Mouse (Mus musculus): Measurements from ENCODE around the gene Gm17545. TPM values are rescaled to one million over a fixed set of nuclear protein-coding genes. Genes with fewer than 3 reads are reported as not detected.
"Not testable (repeated sequence)": the region's sequence is repeated elsewhere in the genome, so short reads cannot be mapped to it uniquely, and the experiment has no call there.

The Gm17545 gene
- polyA plus RNA-seq (2016; fragmentation: Nextera tagmentation; extraction: Ambion mirVana) = not detected in 2 replicates

DNA sequence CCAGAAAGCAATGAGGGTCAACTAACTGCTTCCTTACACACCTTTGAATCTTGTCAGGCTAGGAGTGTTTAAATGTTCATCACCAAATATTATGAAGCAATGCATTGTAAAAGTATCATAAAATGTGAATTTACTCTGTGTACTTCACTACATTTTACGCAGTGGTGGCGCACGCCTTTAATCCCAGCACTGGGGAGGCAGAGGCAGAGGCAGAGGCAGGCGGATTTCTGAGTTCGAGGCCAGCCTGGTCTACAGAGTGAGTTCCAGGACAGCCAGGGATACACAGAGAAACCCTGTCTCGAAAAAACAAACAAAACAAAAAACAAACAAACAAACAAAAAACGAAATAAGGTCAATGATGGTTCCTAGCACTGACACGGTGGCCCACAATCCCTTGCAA lies at the start of gene Gm17545:
Gene Gm17545, plus strand, starts transcription at position 301 of the 400 bp plus-strand sequence.
- not testable (repeated sequence) for H3K27ac ChIP-seq; H3K27me3 ChIP-seq; H3K4me2 ChIP-seq (replicated peaks); H3K4me3 ChIP-seq; H3K4me1 ChIP-seq; H3K9me3 ChIP-seq (replicated peaks); H3K9ac ChIP-seq; ATAC-seq (ENCODE audit: low FRiP score)
- peaks cover 84% of the 10 kb centered on the region for H3K36me3 ChIP-seq
- WGBS = 92% methylated on average over 8 of the region's 8 CpGs

DNA sequence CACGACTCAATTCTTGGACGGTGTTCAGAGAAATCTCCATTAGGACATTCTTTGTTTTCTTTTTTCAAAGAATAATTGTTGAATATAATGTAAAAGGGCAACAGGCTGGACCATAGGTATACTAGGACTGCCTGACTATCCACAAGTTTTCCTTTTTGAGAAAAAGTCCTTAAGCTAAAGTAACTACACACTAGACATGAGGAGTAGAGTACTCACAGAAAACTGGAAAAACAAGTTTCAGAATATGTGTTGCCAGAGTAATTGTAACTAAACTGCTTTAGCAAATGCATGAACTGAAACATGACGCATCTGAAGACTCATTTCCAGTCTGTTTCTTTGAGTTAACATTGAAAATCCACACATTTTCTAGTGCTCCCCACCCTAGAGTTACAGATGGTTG lies 48.7 kb upstream of the Gm17545 start:
- Histone ChIP-seq H3K9me3 (replicated peaks) (no peaks in the 10 kb centered on the region), H3K4me3 (no peak overlapping the region), H3K4me1 (no peaks in the 10 kb centered on the region), H3K9ac (no peak overlapping the region), H3K27me3 (no peaks in the 10 kb centered on the region), H3K27ac (no peak overlapping the region), H3K36me3 (no peaks in the 10 kb centered on the region), H3K4me2 (replicated peaks) (no peak overlapping the region)
- no peak for ATAC-seq (ENCODE audit: low FRiP score)
- 89% methylated on average over 3 of the region's 3 CpGs for WGBS

DNA sequence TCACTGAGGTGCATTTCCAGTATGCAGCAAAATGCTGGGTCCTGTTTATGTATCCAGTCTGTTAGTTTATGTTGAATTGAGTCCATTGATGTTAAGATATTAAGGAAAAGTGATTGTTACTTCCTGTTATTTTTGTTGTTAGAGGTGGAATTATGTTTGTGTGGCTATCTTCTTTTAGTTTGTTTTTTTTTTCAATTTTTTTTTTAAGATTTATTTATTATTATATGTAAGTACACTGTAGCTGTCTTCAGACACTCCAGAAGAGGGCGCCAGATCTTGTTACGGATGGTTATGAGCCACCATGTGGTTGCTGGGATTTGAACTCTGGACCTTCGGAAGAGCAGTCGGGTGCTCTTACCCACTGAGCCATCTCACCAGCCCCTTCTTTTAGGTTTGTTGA lies 46.5 kb upstream of the Gm17545 start:
- not testable (repeated sequence) for H3K9me3 ChIP-seq (replicated peaks); H3K36me3 ChIP-seq; H3K4me1 ChIP-seq; H3K9ac ChIP-seq; ATAC-seq (ENCODE audit: low FRiP score); H3K4me2 ChIP-seq (replicated peaks); H3K4me3 ChIP-seq; H3K27me3 ChIP-seq; H3K27ac ChIP-seq
- 84% methylated on average over 4 of the region's 4 CpGs for WGBS

DNA sequence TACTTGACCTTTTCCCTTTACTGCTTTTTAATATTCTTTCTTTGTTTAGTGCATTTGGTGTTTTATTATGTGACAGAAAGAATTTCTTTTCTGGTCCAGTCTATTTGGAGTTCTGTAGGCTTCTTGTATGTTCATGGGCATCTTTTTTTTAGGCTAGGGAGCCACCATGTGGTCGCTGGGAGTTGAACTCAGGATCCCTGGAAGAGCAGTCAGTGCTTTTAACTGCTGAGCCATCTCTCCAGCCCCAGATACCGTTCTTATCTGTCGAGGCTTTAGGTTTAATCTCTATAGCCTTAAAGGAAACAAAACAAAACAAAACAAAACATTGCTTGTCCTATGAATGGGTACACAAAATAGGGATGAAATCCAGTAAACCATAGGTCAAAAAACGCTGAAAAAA lies 45.7 kb upstream of the Gm17545 start:
- not testable (repeated sequence) for H3K27ac ChIP-seq; H3K9ac ChIP-seq; H3K4me2 ChIP-seq (replicated peaks); H3K9me3 ChIP-seq (replicated peaks); H3K4me3 ChIP-seq; H3K36me3 ChIP-seq; H3K27me3 ChIP-seq; H3K4me1 ChIP-seq; ATAC-seq (ENCODE audit: low FRiP score)
- 34% methylated on average over 4 of the region's 4 CpGs for WGBS

DNA sequence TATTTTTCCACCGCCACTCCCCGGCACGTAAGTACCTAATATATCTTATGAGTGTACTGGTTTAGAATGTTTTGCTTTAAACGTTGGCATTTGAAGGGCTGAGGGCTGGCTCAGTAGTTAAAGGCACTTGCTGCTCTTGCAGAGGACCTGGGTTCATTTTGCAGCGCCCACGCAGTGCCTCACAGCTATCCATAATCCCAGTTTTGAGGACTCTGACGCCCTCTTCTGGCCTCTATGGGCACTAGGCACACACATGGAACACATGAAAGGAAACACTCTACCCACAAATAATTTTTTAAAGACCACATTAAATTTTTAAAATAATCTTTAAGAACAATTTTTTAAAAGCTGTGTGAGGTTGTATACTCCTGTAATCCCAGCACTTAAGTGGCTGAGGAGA lies 44.6 kb upstream of the Gm17545 start:
- H3K9ac ChIP-seq = no peak overlapping the region
- H3K9me3 ChIP-seq (replicated peaks) = no peaks in the 10 kb centered on the region
- H3K4me3 ChIP-seq = no peak overlapping the region
- no peak overlapping the region for H3K4me2 ChIP-seq (replicated peaks)
- no peak for ATAC-seq (ENCODE audit: low FRiP score)
- H3K4me1 ChIP-seq = no peaks in the 10 kb centered on the region
- no peaks in the 10 kb centered on the region for H3K27me3 ChIP-seq
- no peak overlapping the region for H3K27ac ChIP-seq
- 81% methylated on average over 7 of the region's 7 CpGs for WGBS
- no peaks in the 10 kb centered on the region for H3K36me3 ChIP-seq

DNA sequence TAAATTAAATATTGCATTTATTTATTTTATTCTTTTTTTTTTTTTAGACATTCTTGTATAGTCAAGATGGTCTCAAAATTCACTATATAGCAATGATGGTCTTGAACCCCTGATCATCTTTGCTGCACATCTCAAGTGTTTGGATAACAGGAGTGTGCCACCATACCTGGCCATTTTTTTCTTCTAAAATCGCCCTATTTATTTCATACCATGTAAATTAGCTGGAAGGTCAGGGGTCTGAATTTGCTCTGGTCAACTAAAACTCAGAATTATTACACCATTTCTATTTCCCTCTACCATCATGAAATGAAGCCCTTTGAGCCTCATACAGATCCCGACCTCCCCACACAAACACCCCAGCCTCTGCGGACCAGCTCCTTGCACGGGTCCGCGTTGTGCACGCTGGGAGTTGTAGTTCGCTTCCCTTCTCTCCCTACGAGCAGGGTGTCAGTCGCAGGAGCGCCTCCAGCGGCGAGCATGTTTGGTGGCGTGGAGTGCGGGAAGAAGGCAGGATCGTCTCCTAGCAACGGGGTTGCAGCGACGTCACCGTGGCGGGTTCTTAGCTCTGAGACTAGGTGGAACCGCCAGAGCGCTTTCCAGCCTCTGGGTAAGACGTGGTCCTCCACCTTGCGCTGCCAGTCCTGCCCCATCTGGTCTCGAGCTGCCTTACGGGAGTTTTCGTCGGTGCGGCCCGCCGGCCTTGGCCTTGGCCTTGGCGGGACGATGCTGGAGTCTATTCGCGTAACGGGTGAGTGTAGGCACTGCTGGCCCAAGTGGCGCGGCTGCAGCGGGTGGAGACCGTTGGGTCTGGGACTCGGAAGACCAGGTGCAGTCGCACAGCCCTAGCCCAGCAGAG lies 42.9 kb upstream of the Gm17545 start, which contains the start of gene 9530077C05Rik:
Gene 9530077C05Rik, plus strand, starts transcription at position 512 of the 856 bp plus-strand sequence.
- no peaks in the 10 kb centered on the region for H3K4me1 ChIP-seq
- peak; percentile 99 for ATAC-seq (ENCODE audit: low FRiP score)
- peak within 1 kb of the TSS; percentile 68; the same call in 1 of the 2 replicates for H3K27ac ChIP-seq
- no peaks in the 10 kb centered on the region for H3K9me3 ChIP-seq (replicated peaks)
- H3K27me3 ChIP-seq = no peaks in the 10 kb centered on the region
- H3K4me2 ChIP-seq (replicated peaks) = peak within 1 kb of the TSS; percentile 65
- H3K4me3 ChIP-seq = peak within 1 kb of the TSS; percentile 59
- H3K36me3 ChIP-seq = no peaks in the 10 kb centered on the region
- peak within 1 kb of the TSS; percentile 72 for H3K9ac ChIP-seq
- WGBS = 1% methylated on average over 43 of the region's 43 CpGs

DNA sequence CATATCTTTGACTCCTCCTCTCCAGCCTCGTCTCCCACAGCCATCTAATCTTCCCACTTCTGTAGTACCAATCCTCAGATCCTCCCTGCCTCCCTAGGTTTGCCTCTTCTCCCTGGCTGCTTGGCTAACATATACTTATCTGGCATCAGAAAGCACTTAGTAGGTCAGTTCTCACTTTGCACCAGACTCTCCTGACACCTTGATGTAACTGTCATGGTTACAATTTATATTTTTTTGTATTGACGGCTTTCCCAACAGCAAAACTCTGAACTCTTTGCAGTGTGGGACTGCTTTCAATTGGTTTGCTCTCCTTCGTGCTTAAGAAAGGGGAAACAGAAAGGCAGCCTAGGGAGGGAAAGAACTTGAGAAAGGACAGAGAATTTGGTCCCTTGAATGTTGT lies 37.9 kb upstream of the Gm17545 start:
- Histone ChIP-seq H3K4me1 (no peaks in the 10 kb centered on the region), H3K4me3 (no peak overlapping the region), H3K9me3 (replicated peaks) (no peaks in the 10 kb centered on the region), H3K9ac (no peak overlapping the region), H3K4me2 (replicated peaks) (no peak overlapping the region), H3K36me3 (no peaks in the 10 kb centered on the region), H3K27me3 (no peaks in the 10 kb centered on the region), H3K27ac (no peak overlapping the region)
- WGBS = 81% methylated on average over 3 of the region's 3 CpGs
- ATAC-seq (ENCODE audit: low FRiP score) = no peak

DNA sequence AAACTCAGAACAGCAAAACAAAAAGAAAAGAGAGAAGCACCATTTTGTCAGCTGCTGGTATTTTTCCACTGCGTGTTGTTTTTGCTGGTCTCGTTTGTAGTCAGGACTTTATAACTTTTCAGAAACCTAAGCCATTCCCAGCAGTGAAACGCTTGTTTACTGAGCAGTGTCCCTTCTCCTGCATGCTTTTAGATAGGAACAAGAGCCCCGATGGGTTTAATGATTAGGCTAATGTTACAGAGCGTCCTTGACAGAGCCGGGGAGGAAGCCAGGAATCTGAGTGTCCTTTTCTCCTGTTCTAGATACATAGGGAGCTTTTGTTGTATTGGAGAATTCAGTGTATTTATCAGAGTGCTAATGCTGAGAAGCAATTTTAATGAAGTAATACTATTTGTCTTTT lies 36.5 kb upstream of the Gm17545 start:
- Histone ChIP-seq H3K27ac (no peak overlapping the region), H3K4me2 (replicated peaks) (no peak overlapping the region), H3K9ac (no peak overlapping the region), H3K4me1 (no peaks in the 10 kb centered on the region), H3K4me3 (no peak overlapping the region), H3K36me3 (no peaks in the 10 kb centered on the region), H3K9me3 (replicated peaks) (no peaks in the 10 kb centered on the region), H3K27me3 (no peaks in the 10 kb centered on the region)
- WGBS = 52% methylated on average over 6 of the region's 6 CpGs
- no peak for ATAC-seq (ENCODE audit: low FRiP score)

DNA sequence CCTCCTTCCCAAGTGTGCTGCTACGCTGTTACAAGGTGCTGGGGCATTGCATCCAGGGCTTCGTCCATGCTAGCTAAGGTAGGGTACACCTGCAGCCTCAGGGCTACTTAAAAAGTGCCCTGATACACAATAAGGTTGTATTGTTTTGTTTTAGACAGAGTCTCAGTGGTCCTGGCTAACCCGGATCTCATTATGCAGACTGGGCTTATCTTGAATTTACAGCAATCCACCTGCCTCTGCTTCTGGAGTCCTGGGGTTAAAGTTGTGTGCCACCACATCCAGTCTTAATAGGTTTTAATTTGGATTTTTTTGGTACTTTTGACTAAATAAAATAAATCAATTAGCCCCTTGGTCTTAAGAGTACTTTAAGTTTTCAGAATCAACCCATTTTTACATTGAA lies 34.2 kb upstream of the Gm17545 start:
- no peaks in the 10 kb centered on the region for H3K9me3 ChIP-seq (replicated peaks)
- no peak overlapping the region for H3K4me2 ChIP-seq (replicated peaks)
- no peaks in the 10 kb centered on the region for H3K36me3 ChIP-seq
- H3K4me1 ChIP-seq = no peaks in the 10 kb centered on the region
- no peak overlapping the region for H3K9ac ChIP-seq
- H3K27ac ChIP-seq = no peak overlapping the region
- WGBS = 76% methylated on average over 3 of the region's 3 CpGs
- no peak for ATAC-seq (ENCODE audit: low FRiP score)
- H3K4me3 ChIP-seq = no peak overlapping the region
- H3K27me3 ChIP-seq = no peaks in the 10 kb centered on the region

DNA sequence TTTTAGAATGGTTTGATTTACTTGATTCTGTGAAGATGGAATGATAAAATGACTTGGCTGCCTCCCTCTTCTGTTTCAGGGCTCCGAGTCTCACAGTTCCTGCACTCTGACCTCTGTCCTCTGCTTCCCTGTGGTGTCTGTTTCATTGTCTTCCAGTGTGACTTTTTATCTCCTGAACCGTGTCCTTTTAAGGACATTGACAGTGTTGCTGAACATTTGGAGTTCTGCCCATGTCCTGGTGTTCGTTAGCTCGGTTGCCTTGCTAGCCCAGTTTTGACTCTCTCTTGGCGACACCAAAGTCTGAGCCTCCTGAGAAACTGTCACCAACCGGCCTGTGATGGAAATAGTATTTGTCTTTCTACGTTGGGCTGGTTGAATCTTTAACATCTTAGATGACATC lies 33.6 kb upstream of the Gm17545 start:
- no peak for ATAC-seq (ENCODE audit: low FRiP score)
- WGBS = 23% methylated on average over 7 of the region's 7 CpGs
- H3K27me3 ChIP-seq = no peaks in the 10 kb centered on the region

DNA sequence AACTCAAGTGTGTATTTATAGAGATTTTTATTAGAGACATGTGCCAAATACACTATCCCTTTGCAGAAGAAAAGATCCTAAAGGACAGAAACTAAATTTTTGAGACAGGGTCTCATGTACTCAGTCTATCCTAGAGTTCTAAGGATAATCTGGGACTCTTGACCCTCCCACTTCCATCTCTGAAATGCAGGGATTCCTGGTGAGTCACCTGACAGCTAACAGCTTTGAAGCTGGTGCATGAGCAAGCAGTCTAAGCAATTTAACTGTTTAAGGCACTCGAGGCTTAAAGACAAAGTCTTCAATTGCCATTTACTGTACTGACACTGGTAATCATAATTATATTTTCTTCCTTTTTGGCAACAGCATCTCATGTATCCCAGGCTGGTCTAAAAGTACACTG lies 31.5 kb upstream of the Gm17545 start:
- no peak for ATAC-seq (ENCODE audit: low FRiP score)
- no peak overlapping the region for H3K27ac ChIP-seq
- H3K4me3 ChIP-seq = no peak overlapping the region
- no peak overlapping the region for H3K4me2 ChIP-seq (replicated peaks)
- no peaks in the 10 kb centered on the region for H3K27me3 ChIP-seq
- no peak overlapping the region for H3K9ac ChIP-seq
- no peaks in the 10 kb centered on the region for H3K36me3 ChIP-seq
- no peaks in the 10 kb centered on the region for H3K4me1 ChIP-seq
- WGBS = 65% methylated on average over 1 of the region's 1 CpGs
- no peaks in the 10 kb centered on the region for H3K9me3 ChIP-seq (replicated peaks)

More for the DNA sequence above, 33.6 kb upstream of the Gm17545 start:
- no peaks in the 10 kb centered on the region for H3K9me3 ChIP-seq (replicated peaks)
- H3K9ac ChIP-seq = no peak overlapping the region
- H3K4me3 ChIP-seq = no peak overlapping the region
- no peak overlapping the region for H3K27ac ChIP-seq
- no peak overlapping the region for H3K4me2 ChIP-seq (replicated peaks)
- no peaks in the 10 kb centered on the region for H3K4me1 ChIP-seq
- H3K36me3 ChIP-seq = no peaks in the 10 kb centered on the region

DNA sequence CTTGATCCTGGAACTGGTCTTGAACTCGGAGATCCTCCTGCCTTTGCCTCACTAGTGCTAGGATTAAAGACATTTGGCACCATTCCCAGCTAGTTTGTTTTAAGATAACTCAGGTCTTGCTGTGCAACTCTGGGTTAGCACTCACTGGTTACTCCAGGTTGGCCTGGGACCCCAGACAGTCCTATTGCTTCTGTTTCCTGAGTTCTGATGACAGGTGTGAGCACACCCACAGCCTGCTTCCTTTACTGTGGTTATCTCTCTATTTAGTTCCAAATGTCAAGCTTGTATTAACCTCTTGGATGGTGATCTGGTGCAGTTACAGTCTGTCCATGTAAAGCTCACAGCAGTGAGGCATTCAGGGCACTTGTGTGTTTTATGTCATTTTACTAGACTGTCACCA lies 30.6 kb upstream of the Gm17545 start:
- Histone ChIP-seq H3K9me3 (replicated peaks) (no peaks in the 10 kb centered on the region), H3K36me3 (no peaks in the 10 kb centered on the region), H3K27ac (no peak overlapping the region), H3K9ac (no peak overlapping the region), H3K27me3 (no peaks in the 10 kb centered on the region), H3K4me1 (no peaks in the 10 kb centered on the region), H3K4me3 (no peak overlapping the region), H3K4me2 (replicated peaks) (no peak overlapping the region)
- ATAC-seq (ENCODE audit: low FRiP score) = no peak
- 90% methylated on average over 1 of the region's 1 CpGs for WGBS

DNA sequence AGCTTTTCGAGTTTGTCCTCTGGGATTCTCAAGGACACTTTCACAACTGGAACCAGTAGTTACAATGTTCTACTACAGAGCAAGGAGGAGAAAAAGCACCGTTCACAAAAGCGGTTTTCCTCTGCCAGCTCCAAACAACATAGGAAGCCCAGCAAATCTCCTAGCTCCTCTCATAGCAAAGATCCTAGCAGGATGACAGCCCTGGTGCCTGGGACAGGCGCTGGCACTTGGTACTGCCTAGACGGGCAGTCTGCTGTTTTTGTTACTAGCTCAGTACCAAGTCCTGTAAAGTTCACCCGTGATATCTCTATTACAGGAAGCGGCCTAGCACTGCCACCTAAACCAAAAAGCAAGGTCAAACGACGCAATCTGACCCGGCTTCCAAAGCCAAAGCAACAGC lies 29.9 kb upstream of the Gm17545 start:
- 83% methylated on average over 10 of the region's 10 CpGs for WGBS
- H3K9ac ChIP-seq = no peak overlapping the region
- ATAC-seq (ENCODE audit: low FRiP score) = no peak
- no peaks in the 10 kb centered on the region for H3K36me3 ChIP-seq
- H3K4me1 ChIP-seq = no peaks in the 10 kb centered on the region
- no peaks in the 10 kb centered on the region for H3K9me3 ChIP-seq (replicated peaks)
- H3K4me3 ChIP-seq = no peak overlapping the region
- H3K27ac ChIP-seq = no peak overlapping the region
- H3K27me3 ChIP-seq = no peaks in the 10 kb centered on the region
- no peak overlapping the region for H3K4me2 ChIP-seq (replicated peaks)

Measured in hindbrain, embryonic 12.5 days (tissue).